Mouse (Mus musculus) stomach, embryonic 14.5 days (tissue): Measurements from ENCODE around the gene Ptch2. TPM values are rescaled to one million over a fixed set of nuclear protein-coding genes. Genes with fewer than 3 reads are reported as not detected.

Experiments used
- ATAC-seq: fragments of 200-750 bp; cut with Nextera tagmentation; 2 replicates; pipeline ENCODE4 v1.8.0; 2017; ENCODE audit warnings: low read depth, moderate TSS enrichment; ENCODE audit not compliant: insufficient number of reproducible peaks, insufficient read depth, low FRiP score
- H3K27ac ChIP-seq: fragments of 300-500 bp; sonication (generic); 2 replicates; pipeline ENCODE4 v1.5.1; 2014; ENCODE audit warnings: mild to moderate bottlenecking, low read length, moderate library complexity, mixed read lengths
- H3K27me3 ChIP-seq: fragments of 300-500 bp; sonication (generic); 2 replicates; pipeline ENCODE4 v1.6.1; 2014; ENCODE audit warnings: low read length, control low read depth, mixed read lengths; ENCODE audit not compliant: control insufficient read depth, insufficient read depth
- H3K36me3 ChIP-seq: fragments of 300-500 bp; sonication (generic); 2 replicates; pipeline ENCODE4 v1.6.1; 2014; ENCODE audit warnings: mild to moderate bottlenecking, control low read depth, low read length, moderate library complexity, mixed read lengths; ENCODE audit not compliant: control insufficient read depth, insufficient read depth
- H3K4me1 ChIP-seq: fragments of 300-500 bp; sonication (generic); 2 replicates; pipeline ENCODE4 v1.6.1; 2014; ENCODE audit warnings: low read length, control low read depth, mixed read lengths; ENCODE audit not compliant: control insufficient read depth, insufficient read depth
- H3K4me2 ChIP-seq: fragments of 300-500 bp; sonication (generic); replicated peaks from 2 replicates; pipeline ENCODE4 v1.6.1; 2014; ENCODE audit warnings: low read depth, low read length, control low read depth
- H3K4me3 ChIP-seq: fragments of 300-500 bp; sonication (generic); 2 replicates; pipeline ENCODE4 v1.5.1; 2014; ENCODE audit warnings: low read depth, low read length, control low read depth
- H3K9ac ChIP-seq: fragments of 300-500 bp; sonication (generic); replicated peaks from 2 replicates; pipeline ENCODE4 v1.6.1; 2014; ENCODE audit warnings: low read depth, mild to moderate bottlenecking, control low read depth, low read length, moderate library complexity, mixed read lengths
- H3K9me3 ChIP-seq: fragments of 300-500 bp; sonication (generic); 2 replicates; pipeline ENCODE4 v1.6.1; 2016; ENCODE audit warnings: low read depth, low read length, control low read depth; ENCODE audit not compliant: control insufficient read depth
- WGBS: fragments of 180-500 bp; shearing (Covaris S2); extraction: QIAGEN DNeasy Blood & Tissue Kit; methylation state at CpG from one replicate; pipeline ENCODE4 v1.1.7; 2014; 5-methylcytosine and 5-hydroxymethylcytosine counted together
- polyA plus RNA-seq: library from polyadenylated mRNA; unstranded; fragments of >200 nt; fragmentation: Nextera tagmentation; extraction: Ambion mirVana; gene quantifications from 2 replicates; pipeline ENCODE4 v1.2.1, GENCODE M21; 2014

Gene Ptch2
- 8.2 and 9.8 TPM in 2 replicates for polyA plus RNA-seq

GRCm38 (mm10) chr4:117095551-117096452, at the start of gene Ptch2:
Gene Ptch2, plus strand, starts transcription at chr4:117096075.
- WGBS = under 1% methylated on average over 44 of the region's 50 CpGs
- peak; percentile 78 for ATAC-seq
- Histone ChIP-seq H3K36me3 (peaks cover 3% of the 10 kb centered on the region; the same call in 1 of the 2 replicates), H3K4me1 (peaks cover 9% of the 10 kb centered on the region; the same call in 1 of the 2 replicates), H3K9ac (peak within 1 kb of the TSS; percentile 22), H3K27ac (peak within 1 kb of the TSS; percentile 66), H3K4me2 (peak within 1 kb of the TSS; percentile 82), H3K27me3 (no peaks in the 10 kb centered on the region), H3K9me3 (no peaks in the 10 kb centered on the region), H3K4me3 (peak within 1 kb of the TSS; percentile 48)

- no peak overlapping the region for H3K4me2 ChIP-seq
- no peaks in the 10 kb centered on the region for H3K4me1 ChIP-seq
- H3K27me3 ChIP-seq = no peaks in the 10 kb centered on the region
- H3K9ac ChIP-seq = no peak overlapping the region
- 81% methylated on average over 3 of the region's 3 CpGs for WGBS
- H3K27ac ChIP-seq = no peak overlapping the region
- no peaks in the 10 kb centered on the region for H3K9me3 ChIP-seq
- no peak overlapping the region for H3K4me3 ChIP-seq
- ATAC-seq = no peak
- H3K36me3 ChIP-seq = peaks cover 6% of the 10 kb centered on the region
Observed at GRCm38 (mm10) chr4:117048836-117049235, 47.0 kb upstream of the Ptch2 start.

DNA sequence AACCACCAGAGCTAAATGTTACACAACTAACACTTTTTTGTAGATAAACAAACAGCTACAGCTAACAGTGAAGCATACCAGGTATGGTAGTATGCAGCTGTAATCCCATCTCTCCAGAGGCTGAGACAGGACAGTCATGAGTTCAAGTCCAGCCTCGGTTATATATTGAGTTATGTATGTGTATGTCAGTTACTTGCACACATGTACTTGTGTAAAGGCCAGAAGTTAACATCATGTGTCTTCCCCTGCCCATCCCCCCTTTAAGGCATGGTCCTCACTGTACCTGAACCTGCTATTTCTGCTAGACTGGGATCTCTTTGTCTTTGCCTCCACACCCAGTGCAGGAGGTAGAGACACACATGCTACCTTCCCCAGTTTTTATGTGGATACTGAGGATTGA, 46.4 kb upstream of the Ptch2 start:
- no peak overlapping the region for H3K4me2 ChIP-seq
- no peaks in the 10 kb centered on the region for H3K4me1 ChIP-seq
- no peak for ATAC-seq
- no peak overlapping the region for H3K9ac ChIP-seq
- peaks cover 6% of the 10 kb centered on the region for H3K36me3 ChIP-seq
- no peaks in the 10 kb centered on the region for H3K27me3 ChIP-seq
- H3K4me3 ChIP-seq = no peak overlapping the region
- WGBS = 100% methylated on average over 1 of the region's 1 CpGs
- no peak overlapping the region for H3K27ac ChIP-seq
- H3K9me3 ChIP-seq = no peaks in the 10 kb centered on the region

DNA sequence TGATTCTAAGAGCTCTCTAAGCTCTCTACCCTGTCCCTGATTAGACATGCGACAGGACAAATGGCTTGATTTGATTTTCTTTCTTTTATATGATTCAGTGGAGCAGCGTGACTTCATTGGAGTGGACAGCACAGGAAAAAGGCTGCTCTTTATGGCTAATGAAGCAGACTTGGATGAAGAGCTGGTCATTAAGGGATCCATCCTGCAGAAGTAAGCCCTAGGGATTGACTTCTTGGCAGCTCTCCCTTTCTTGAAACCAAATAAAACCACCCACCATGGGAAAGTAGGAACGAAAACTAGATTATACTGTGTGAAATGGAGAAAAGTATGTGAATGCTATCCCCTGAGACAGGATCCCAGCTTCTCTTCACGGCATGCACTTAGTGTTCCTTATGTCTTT, 43.2 kb upstream of the Ptch2 start:
- no peaks in the 10 kb centered on the region for H3K27me3 ChIP-seq
- H3K9ac ChIP-seq = no peak overlapping the region
- no peak overlapping the region for H3K4me2 ChIP-seq
- H3K4me3 ChIP-seq = no peak overlapping the region
- H3K4me1 ChIP-seq = no peaks in the 10 kb centered on the region
- H3K36me3 ChIP-seq = no peaks in the 10 kb centered on the region; the same call in 1 of the 2 replicates
- WGBS = 88% methylated on average over 4 of the region's 4 CpGs
- H3K27ac ChIP-seq = no peak overlapping the region
- H3K9me3 ChIP-seq = no peaks in the 10 kb centered on the region
- no peak for ATAC-seq

GRCm38 (mm10) chr4:117053956-117054355, 41.9 kb upstream of the Ptch2 start:
- Histone ChIP-seq H3K36me3 (no peaks in the 10 kb centered on the region; the same call in 1 of the 2 replicates), H3K9ac (no peak overlapping the region), H3K9me3 (no peaks in the 10 kb centered on the region), H3K4me3 (no peak overlapping the region), H3K27ac (no peak overlapping the region), H3K4me2 (no peak overlapping the region), H3K27me3 (no peaks in the 10 kb centered on the region), H3K4me1 (no peaks in the 10 kb centered on the region)
- 94% methylated on average over 4 of the region's 4 CpGs for WGBS
- no peak for ATAC-seq

GRCm38 (mm10) chr4:117056102-117056501, 39.8 kb upstream of the Ptch2 start:
- no peaks in the 10 kb centered on the region for H3K4me1 ChIP-seq
- ATAC-seq = peak; percentile 69; the same call in 1 of the 2 replicates
- H3K4me3 ChIP-seq = no peak overlapping the region
- no peak overlapping the region for H3K9ac ChIP-seq
- H3K36me3 ChIP-seq = no peaks in the 10 kb centered on the region
- no peaks in the 10 kb centered on the region for H3K9me3 ChIP-seq
- H3K27ac ChIP-seq = no peak overlapping the region
- no peaks in the 10 kb centered on the region for H3K27me3 ChIP-seq
- no peak overlapping the region for H3K4me2 ChIP-seq

DNA sequence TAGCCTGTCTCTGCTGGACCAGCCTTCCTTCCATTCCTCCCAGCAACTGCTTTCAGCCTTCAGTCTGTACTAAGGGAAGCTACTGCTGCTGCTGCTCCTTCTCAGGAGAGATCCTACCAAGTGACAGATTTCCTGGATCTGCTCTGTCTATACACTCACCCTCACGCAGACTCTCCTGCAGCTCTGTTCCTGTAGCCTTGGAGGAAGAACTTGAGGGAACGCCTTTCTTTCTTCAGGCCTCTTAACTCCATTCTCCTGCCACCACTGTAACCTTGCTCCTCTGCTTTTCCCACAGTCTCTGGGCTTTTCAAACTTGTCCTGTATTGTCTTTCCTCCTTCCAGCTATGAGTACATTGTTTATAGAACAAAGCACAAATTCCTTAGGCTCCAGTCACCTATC, 39.4 kb upstream of the Ptch2 start:
- ATAC-seq = no peak
- H3K36me3 ChIP-seq = no peaks in the 10 kb centered on the region
- H3K27ac ChIP-seq = no peak overlapping the region; the same call in 1 of the 2 replicates
- no peaks in the 10 kb centered on the region for H3K27me3 ChIP-seq
- H3K4me3 ChIP-seq = no peak overlapping the region
- H3K9ac ChIP-seq = no peak overlapping the region
- no peaks in the 10 kb centered on the region for H3K4me1 ChIP-seq
- H3K4me2 ChIP-seq = no peak overlapping the region
- 77% methylated on average over 2 of the region's 2 CpGs for WGBS
- no peaks in the 10 kb centered on the region for H3K9me3 ChIP-seq

DNA sequence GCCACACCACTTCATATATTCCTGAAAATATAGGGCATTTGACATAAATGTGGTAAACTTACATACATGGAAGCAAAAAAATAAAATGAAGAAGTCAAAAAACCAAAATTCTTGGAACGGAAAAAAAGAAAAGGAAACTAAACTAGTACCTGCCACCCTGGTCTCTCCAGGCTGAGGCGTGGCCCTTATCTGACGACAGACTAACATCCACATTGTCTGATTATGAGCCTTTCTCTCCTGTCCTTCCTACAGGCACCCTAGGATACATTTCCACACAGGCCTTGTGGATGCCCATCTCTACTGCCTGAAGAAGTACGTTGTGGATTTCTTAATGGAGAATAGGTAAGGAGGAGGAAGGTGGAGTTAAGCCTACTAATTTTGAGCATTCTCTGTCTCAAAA, 37.4 kb upstream of the Ptch2 start:
- Histone ChIP-seq H3K27me3 (no peaks in the 10 kb centered on the region), H3K4me3 (no peak overlapping the region), H3K9me3 (no peaks in the 10 kb centered on the region), H3K4me1 (no peaks in the 10 kb centered on the region), H3K27ac (no peak overlapping the region), H3K4me2 (no peak overlapping the region), H3K9ac (no peak overlapping the region), H3K36me3 (no peaks in the 10 kb centered on the region)
- ATAC-seq = no peak
- 85% methylated on average over 4 of the region's 4 CpGs for WGBS
